Mouse (Mus musculus) ovary, adult 18-20 months (tissue): ENCODE measurements around the gene Zfp692.
"Not testable (repeated sequence)": the region's sequence is repeated elsewhere in the genome, so short reads cannot be mapped to it uniquely, and the experiment has no call there.

ENCODE experiments used
- DNase-seq: peaks from one replicate; pipeline ENCODE4 v3.0.0; 2022; ENCODE audit warnings: low spot score, mixed read lengths

The Zfp692 gene

GRCm38 (mm10) chr11:58354927-58355326, 48.1 kb downstream of the Zfp692 start:
- DNase-seq, result no peak

DNA sequence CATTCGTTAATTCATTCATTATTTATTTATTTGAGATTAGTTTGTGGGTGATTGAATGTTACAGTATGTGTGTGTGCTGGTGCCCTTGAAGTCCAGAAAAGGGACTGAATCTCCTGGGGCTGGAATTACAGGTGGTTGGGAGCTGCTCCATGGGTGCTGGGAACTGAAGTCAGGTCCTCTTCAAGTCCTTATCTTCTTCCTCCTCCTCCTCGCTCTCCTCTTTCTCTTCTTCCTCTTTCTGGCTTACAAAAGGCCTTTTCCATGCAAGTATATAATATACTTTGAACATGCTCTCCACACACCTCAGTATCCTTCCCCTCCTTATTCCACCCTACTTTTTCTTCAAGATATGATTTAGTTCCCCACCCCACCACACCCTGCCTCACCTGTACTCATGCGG, 50.2 kb downstream of the Zfp692 start:
- no peak for DNase-seq

DNA sequence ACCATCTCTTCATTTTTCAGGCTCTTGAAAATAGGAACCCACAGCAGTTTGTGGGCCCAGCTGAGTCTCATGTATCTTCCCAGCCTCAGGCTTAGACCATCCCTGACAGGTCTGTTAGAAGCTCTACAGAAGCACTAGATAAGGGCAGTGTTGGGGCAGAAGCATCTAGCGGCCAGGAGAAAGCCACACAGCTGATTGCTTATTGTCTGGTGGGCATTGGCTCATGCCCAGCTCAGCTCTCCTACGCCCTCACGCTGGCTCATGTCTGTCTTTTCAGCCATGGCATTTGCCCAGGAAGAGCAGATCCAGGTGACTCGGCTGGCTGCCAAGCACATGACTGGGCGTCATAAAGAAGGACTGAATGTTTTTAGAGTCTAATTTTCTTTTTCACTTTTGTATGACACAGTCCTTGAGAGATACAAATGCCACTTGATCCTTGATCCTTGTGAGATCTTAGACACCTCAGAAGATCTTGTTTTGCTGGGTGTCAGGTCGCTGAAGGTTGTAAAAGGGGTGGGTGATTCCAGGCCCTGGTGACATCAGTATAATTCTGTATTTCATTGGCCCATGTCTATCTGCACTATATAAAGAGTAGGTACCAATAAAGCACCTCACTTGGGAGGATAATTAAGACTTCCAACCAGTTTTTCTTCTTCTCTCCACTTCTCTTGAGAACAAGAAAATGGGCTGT, 51.1 kb downstream of the Zfp692 start:
- DNase-seq, result no peak

DNA sequence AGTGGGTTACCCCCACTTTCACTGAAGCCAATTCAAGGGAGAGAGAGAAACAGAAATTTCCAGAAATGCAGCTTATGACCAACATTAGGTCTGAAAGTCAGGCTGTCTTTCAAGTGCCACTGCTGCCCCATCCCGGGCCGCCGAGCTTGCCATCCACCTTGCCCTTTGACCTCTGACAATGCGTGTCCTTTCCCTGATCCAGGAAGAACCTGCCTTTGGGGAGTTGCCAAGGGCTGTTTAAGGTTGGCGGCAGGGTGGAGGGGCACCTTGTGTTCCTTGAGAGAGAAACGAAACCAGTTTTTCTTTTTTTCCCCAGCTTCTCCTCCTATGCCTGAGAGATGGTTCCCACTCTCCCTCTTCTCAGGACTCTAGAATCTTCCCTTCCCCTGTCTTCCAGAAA, 55.7 kb downstream of the Zfp692 start:
- not testable (repeated sequence) for DNase-seq
